Mouse (Mus musculus) kidney, postnatal 25 days (tissue): ENCODE data around the gene Jak3.
"Not testable (repeated sequence)": the region's sequence is repeated elsewhere in the genome, so short reads cannot be mapped to it uniquely, and the experiment has no call there.

ENCODE experiments used
- DNase-seq, 2 experiments: peaks; one replicate each; pipeline ENCODE4 v3.0.0; 2021; ENCODE audit warnings: mixed read lengths in 2 of 2

The Jak3 gene

GRCm38 (mm10) chr8:71724389-71724788 lies 48.3 kb downstream of the Jak3 start:
- DNase-seq = no peak

- peak; percentile 74 to 86 for DNase-seq
Observed at GRCm38 (mm10) chr8:71725122-71725924, 49.2 kb downstream of the Jak3 start, which contains the start of gene Fcho1. Fcho1 (minus strand) TSS chr8:71725716.

- peak in 1 of 2 experiments; percentile 21 for DNase-seq
Observed at GRCm38 (mm10) chr8:71728240-71728785, 52.2 kb downstream of the Jak3 start.

- DNase-seq = no peak
Observed at GRCm38 (mm10) chr8:71728826-71729620, 52.9 kb downstream of the Jak3 start.

GRCm38 (mm10) chr8:71731652-71732230 lies 55.6 kb downstream of the Jak3 start:
- peak; percentile 67 to 74 for DNase-seq

- DNase-seq = not testable (repeated sequence)
Observed at GRCm38 (mm10) chr8:71738316-71738715, 62.2 kb downstream of the Jak3 start.
